Mouse (Mus musculus) midbrain, embryonic 16.5 days (tissue): ENCODE data around the gene Cd80. TPM values are rescaled to one million over a fixed set of nuclear protein-coding genes. Genes with fewer than 3 reads are reported as not detected.
"Not testable (repeated sequence)": the region's sequence is repeated elsewhere in the genome, so short reads cannot be mapped to it uniquely, and the experiment has no call there.

Experiments
- ATAC-seq: fragments of 200-750 bp; cut with Nextera tagmentation; 2 replicates; pipeline ENCODE4 v1.8.0; 2017; ENCODE audit warnings: moderate TSS enrichment
- H3K27ac ChIP-seq: fragments of 300-500 bp; sonication (generic); 2 replicates; pipeline ENCODE4 v1.5.1; 2014; ENCODE audit warnings: mild to moderate bottlenecking, low read length, mixed read lengths
- H3K27me3 ChIP-seq: fragments of 300-500 bp; sonication (generic); 2 replicates; pipeline ENCODE4 v1.6.1; 2014; ENCODE audit warnings: low read depth, low read length, mixed read lengths; ENCODE audit not compliant: control insufficient read depth, insufficient read depth
- H3K36me3 ChIP-seq: fragments of 300-500 bp; sonication (generic); 2 replicates; pipeline ENCODE4 v1.6.1; 2014; ENCODE audit warnings: mild to moderate bottlenecking, low read length, moderate library complexity, mixed read lengths; ENCODE audit not compliant: control insufficient read depth, insufficient read depth
- H3K4me1 ChIP-seq: fragments of 300-500 bp; sonication (generic); 2 replicates; pipeline ENCODE4 v1.6.1; 2014; ENCODE audit warnings: mild to moderate bottlenecking, low read length, mixed read lengths; ENCODE audit not compliant: control insufficient read depth, insufficient read depth
- H3K4me2 ChIP-seq: fragments of 300-500 bp; sonication (generic); 2 replicates; pipeline ENCODE4 v1.6.1; 2014; ENCODE audit warnings: mild to moderate bottlenecking, low read length, mixed read lengths
- H3K4me3 ChIP-seq: fragments of 300-500 bp; sonication (generic); 2 replicates; pipeline ENCODE4 v1.5.1; 2014; ENCODE audit warnings: low read depth, mild to moderate bottlenecking, low read length, moderate library complexity, mixed read lengths
- H3K9ac ChIP-seq: fragments of 300-500 bp; sonication (generic); 2 replicates; pipeline ENCODE4 v1.6.1; 2014; ENCODE audit warnings: low read depth, low read length, mixed read lengths
- H3K9me3 ChIP-seq: fragments of 300-500 bp; sonication (generic); replicated peaks from 2 replicates; pipeline ENCODE4 v1.6.1; 2014; ENCODE audit warnings: mild to moderate bottlenecking, low read length, mixed read lengths; ENCODE audit not compliant: control insufficient read depth, poor library complexity, severe bottlenecking
- WGBS: fragments of 180-500 bp; shearing (Covaris S2); extraction: QIAGEN DNeasy Blood & Tissue Kit; methylation state at CpG from one replicate; pipeline ENCODE4 v1.1.7; 2014; 5-methylcytosine and 5-hydroxymethylcytosine counted together
- polyA plus RNA-seq: library from polyadenylated mRNA; unstranded; fragments of >200 nt; fragmentation: Nextera tagmentation; extraction: Ambion mirVana; gene quantifications from 2 replicates; pipeline ENCODE4 v1.2.1, GENCODE M21; 2015

The Cd80 gene
- polyA plus RNA-seq, 1 experiment from 2014 or later, result 0.46 TPM

DNA sequence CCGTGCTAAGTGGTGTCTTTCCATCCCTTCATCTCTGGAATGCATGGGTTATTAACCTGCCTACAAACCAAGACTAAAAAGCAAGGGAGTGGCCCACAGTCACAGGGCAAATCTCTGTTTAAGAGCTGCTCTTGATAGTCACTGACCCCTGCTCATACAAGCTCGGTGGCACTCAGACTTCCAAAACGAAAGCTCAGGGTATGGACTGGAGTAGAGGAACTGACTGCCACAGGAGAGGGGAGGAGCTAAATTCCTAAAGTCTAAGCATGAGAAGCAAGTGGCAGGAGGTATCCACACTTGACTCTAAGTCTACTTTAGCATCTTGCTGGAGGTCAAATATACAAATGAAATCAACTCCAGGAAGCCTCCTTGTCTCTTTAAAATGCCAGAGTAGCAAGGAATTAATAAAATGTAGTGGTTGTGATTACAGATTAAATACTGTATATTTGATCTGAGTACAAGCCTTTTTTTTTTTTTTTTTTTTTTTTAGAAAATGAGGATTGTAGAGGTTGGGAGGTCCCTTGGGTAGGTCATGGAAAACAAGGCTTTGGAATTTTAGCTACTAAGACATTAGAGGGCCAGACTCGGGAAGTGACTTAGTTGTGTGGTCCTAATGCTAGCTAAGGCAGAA, 20.4 kb downstream of the Cd80 start:
- no peak overlapping the region for H3K27ac ChIP-seq
- H3K4me3 ChIP-seq, result peak overlapping the region; percentile 39; the same call in 1 of the 2 replicates
- ATAC-seq, result no peak
- H3K36me3 ChIP-seq, result no peaks in the 10 kb centered on the region
- H3K9ac ChIP-seq, result no peak overlapping the region
- 0 out of 2 replicates have a peak, but pooled peaks cover 3% of the 10 kb centered on the region for H3K4me1 ChIP-seq
- H3K4me2 ChIP-seq, result peak overlapping the region; percentile 77
- H3K9me3 ChIP-seq, result no peaks in the 10 kb centered on the region
- H3K27me3 ChIP-seq, result no peaks in the 10 kb centered on the region
- WGBS, result 66% methylated on average over 4 of the region's 4 CpGs

DNA sequence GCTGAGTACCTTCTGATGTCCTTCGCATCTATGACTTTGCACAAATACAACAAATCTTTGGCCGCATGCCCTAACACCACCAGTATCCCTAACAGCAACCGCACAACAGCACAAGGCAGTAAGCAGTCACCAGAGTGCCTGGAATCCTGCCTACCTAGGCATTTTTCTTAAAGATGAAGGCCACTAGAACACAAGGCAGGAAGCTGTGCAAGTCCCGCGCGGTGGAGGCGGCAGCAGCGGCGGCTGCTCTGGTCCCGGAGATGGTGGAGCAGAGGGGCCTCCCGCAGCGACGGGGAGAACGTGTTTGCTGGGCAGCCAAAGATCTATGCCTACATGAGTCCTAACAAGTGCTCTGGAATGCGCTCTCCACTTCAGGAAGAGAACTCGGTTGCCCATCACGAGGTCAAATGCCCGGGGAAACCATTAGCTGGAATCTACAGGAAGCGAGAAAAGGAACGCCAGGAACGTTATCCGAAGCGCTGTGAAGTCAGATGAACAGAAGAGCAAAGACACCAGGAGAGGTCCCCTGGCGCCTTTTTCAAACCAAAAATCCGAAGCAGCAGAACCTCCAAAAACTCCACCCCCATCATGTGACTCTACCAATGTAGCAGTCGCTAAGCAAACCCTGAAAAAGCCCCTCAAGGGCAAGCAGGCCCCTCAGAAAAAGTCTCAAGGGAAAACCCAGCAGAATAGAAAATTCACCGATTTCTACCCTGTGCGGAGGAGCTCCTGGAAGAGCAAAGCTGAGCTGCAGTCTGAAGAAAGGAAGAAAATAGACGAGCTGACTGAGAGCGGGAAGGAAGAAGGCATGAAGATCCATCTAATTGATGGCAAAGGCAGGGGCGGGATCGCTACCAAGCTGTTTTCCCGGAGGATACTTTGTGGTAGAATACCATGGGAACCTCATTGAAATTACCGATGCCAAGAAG, 21.2 kb downstream of the Cd80 start:
- Histone ChIP-seq H3K27ac (no peak overlapping the region), H3K9ac (peak overlapping the region; percentile 51), H3K36me3 (no peaks in the 10 kb centered on the region), H3K4me3 (peak overlapping the region; percentile 39), H3K4me2 (peak overlapping the region; percentile 77), H3K27me3 (no peaks in the 10 kb centered on the region), H3K9me3 (no peaks in the 10 kb centered on the region), H3K4me1 (0 out of 2 replicates have a peak, but pooled peaks cover 3% of the 10 kb centered on the region)
- WGBS, result 10% methylated on average over 34 of the region's 34 CpGs
- ATAC-seq, result 0 out of 2 replicates have a peak, but pooled peaks have one; percentile 42

DNA sequence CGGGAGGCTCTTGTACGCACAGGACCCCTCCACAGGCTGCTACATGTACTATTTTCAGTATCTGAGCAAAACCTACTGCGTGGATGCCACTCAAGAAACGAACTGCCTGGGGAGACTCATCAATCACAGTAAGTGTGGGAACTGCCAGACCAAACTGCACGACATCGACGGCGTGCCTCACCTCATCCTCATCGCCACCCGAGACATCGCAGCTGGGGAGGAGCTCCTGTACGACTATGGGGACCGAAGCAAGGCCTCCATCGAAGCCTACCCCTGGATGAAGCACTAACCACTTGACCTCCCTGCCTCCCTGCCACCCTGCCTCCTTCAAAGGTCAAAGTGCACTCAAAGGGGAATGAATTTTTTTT, 21.9 kb downstream of the Cd80 start:
- not testable (repeated sequence) for H3K9me3 ChIP-seq, H3K36me3 ChIP-seq, H3K4me1 ChIP-seq, ATAC-seq, H3K27ac ChIP-seq, H3K27me3 ChIP-seq
- H3K4me3 ChIP-seq, result peak overlapping the region; percentile 39
- peak overlapping the region; percentile 77 for H3K4me2 ChIP-seq
- peak overlapping the region; percentile 51; the same call in 1 of the 2 replicates for H3K9ac ChIP-seq
- 51% methylated on average over 14 of the region's 14 CpGs for WGBS

DNA sequence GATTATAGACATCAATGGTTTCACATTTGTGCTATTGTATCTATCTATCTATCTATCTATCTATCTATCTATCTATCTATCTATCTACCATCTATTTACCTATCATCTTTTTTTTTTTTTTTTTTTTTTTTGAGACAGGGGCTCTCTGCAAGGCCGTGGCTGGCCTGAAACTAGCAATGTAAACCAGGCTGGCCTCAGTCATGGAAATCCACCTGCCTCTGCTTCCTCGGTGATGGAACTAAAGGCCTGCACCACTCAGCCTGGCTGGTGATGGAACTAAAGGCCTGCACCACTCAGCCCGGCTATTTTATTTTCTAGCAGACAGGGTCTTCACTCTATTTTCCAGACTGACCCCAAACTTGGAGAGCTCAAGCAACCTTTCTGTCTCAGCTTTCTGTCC, 22.9 kb downstream of the Cd80 start:
- Histone ChIP-seq H3K27ac (no peak overlapping the region), H3K9ac (no peak overlapping the region), H3K27me3 (peaks cover 4% of the 10 kb centered on the region; the same call in 1 of the 2 replicates), H3K9me3 (no peaks in the 10 kb centered on the region), H3K36me3 (no peaks in the 10 kb centered on the region), H3K4me2 (no peak overlapping the region), H3K4me1 (0 out of 2 replicates have a peak, but pooled peaks cover 3% of the 10 kb centered on the region), H3K4me3 (no peak overlapping the region)
- WGBS, result 91% methylated on average over 3 of the region's 3 CpGs
- no peak for ATAC-seq

DNA sequence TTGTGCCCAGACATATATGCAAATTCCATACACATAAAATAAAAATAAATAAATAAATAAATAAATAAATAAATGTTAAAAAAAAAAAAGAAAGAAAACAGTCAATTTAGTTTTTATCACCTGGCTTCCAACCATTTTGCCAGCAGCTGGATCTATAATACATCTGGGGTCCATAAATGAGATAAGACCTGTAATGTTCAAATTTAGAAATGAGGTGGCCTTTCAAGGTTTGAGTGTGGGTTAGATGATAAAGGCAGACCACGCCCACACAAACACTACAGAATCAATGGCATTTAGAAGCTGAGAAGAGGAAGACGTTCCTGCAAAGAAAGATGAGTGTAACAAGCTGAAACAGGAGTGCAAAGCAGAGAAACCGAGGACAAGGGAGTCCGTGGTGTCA, 26.0 kb downstream of the Cd80 start:
- Histone ChIP-seq H3K9me3 (no peaks in the 10 kb centered on the region), H3K4me3 (no peak overlapping the region), H3K9ac (no peak overlapping the region), H3K36me3 (no peaks in the 10 kb centered on the region), H3K27ac (no peak overlapping the region), H3K4me1 (0 out of 2 replicates have a peak, but pooled peaks cover 3% of the 10 kb centered on the region), H3K4me2 (no peak overlapping the region), H3K27me3 (peaks cover 4% of the 10 kb centered on the region; the same call in 1 of the 2 replicates)
- WGBS, result 83% methylated on average over 4 of the region's 4 CpGs
- no peak for ATAC-seq

DNA sequence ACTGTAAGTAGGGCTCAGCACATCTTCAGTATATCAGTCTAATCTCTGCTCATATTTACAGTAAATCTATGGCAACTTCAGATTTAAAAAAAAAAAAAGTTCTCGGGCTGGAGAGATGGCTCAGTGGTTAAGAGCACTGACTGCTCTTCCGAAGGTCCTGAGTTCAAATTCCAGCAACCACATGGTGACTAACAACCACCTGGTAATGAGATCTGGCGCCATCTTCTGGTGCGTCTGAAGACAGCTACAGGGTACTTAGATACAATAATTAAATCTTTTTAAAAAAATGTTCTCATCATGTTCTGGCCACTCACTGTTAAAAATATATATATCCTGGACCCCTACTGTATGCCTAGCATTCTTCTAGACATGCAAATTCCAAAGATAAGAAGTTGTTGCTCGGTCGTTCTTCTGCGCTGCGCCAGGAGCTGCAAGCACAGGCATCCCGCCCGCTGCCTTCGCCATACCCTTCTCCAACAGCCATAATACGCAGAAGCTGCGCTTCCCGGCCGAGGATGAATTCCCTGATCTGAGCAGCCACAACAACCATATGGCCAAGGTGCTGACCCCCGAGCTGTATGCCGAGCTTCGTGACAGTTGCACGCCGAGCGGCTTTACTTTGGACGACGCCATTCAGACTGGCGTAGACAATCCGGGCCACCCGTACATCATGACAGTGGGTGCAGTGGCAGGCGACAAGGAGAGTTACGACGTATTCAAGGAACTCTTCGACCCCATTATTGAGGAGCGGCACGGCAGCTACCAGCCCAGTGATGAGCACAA, 27.6 kb downstream of the Cd80 start:
- H3K4me2 ChIP-seq, result peak overlapping the region; percentile 51
- no peak overlapping the region for H3K9ac ChIP-seq
- WGBS, result 24% methylated on average over 32 of the region's 32 CpGs
- H3K9me3 ChIP-seq, result no peaks in the 10 kb centered on the region
- H3K4me3 ChIP-seq, result peak overlapping the region; percentile 33
- H3K27ac ChIP-seq, result no peak overlapping the region
- H3K27me3 ChIP-seq, result peaks cover 4% of the 10 kb centered on the region; the same call in 1 of the 2 replicates
- H3K4me1 ChIP-seq, result no peaks in the 10 kb centered on the region
- H3K36me3 ChIP-seq, result no peaks in the 10 kb centered on the region
- ATAC-seq, result peak; percentile 56; the same call in 1 of the 2 replicates

DNA sequence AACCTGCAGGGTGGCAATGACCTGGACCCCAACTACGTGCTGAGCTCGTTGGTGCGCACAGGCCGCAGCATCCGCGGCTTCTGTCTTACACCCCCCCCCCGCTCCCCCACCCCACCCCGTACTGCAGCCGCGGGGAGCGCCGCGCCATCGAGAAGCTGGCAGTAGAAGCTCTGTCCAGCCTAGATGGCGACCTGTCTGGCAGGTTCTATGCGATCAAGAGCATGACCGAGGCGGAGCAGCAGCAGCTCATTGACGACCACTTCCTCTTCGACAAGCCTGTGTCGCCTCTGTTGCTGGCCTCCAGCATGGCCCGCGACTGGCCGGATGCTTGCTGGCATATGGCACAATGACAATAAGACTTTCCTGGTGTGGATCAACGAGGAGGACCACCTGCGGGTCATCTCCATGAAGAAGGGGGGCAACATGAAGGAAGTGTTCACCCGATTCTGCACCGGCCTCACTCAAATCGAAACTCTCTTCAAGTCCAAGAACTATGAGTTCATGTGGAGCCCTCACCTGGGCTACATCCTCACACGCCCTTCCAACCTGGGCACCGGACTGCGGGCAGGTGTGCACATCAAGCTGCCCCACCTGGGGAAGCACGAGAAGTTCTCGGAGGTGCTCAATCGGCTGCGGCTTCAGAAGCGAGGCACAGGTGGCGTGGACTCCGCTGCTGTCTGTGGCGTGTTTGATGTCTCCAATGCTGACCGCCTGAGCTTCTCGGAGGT, 28.4 kb downstream of the Cd80 start:
- Histone ChIP-seq H3K4me3 (peak overlapping the region; percentile 33), H3K27ac (no peak overlapping the region), H3K4me2 (peak overlapping the region; percentile 51), H3K9ac (no peak overlapping the region), H3K27me3 (peaks cover 4% of the 10 kb centered on the region; the same call in 1 of the 2 replicates), H3K4me1 (no peaks in the 10 kb centered on the region), H3K9me3 (no peaks in the 10 kb centered on the region), H3K36me3 (no peaks in the 10 kb centered on the region)
- ATAC-seq, result peak; percentile 17; the same call in 1 of the 2 replicates
- 47% methylated on average over 38 of the region's 42 CpGs for WGBS

DNA sequence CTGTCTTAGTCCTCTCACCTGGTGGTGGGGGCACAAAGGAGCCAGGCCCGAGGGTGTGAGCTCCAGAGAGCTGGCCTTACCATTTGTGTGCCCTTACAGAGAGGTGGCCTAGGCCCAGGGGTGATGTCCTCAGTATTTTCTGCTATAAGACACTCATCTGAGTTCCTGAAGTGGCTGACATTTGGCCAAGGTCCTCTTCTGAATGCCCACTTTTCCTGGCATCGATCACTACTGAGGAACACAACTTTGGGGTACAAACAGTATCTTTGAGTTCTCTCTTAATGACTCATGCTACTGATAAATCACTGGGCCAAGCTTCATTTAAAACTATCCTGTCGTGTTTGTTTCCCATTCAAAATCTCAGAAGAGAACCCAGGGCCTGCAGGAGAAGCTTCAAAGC, 37.2 kb downstream of the Cd80 start:
- no peak overlapping the region for H3K4me2 ChIP-seq
- H3K9ac ChIP-seq, result no peak overlapping the region
- WGBS, result 92% methylated on average over 3 of the region's 3 CpGs
- no peak overlapping the region for H3K4me3 ChIP-seq
- no peaks in the 10 kb centered on the region for H3K4me1 ChIP-seq
- no peak overlapping the region for H3K27ac ChIP-seq
- no peaks in the 10 kb centered on the region for H3K9me3 ChIP-seq
- no peak for ATAC-seq
- H3K27me3 ChIP-seq, result no peaks in the 10 kb centered on the region
- H3K36me3 ChIP-seq, result peaks cover 5% of the 10 kb centered on the region; the same call in 1 of the 2 replicates
